Mouse (Mus musculus): ENCODE results near the gene Gm11992.

Gene Gm11992

DNA sequence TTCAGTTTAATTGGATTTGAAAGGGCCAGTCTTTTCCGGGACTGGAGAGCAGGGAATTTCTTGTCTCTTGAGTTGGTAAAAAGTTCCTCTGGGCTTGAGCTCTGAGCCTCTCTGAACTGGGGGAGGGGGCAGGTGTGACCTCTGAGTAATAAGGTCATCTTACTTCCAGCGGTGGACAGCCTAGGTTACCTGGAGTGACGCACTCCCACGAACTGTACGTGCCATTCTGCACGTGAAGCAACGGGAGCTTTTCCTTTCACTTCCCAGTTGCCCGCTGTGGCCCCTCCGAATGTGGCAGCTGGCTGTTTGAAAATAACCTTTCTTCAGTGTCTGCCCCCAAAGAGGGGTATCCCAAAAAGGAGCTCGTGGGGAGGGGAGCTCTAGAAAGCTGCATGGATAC, 67.7 kb downstream of the Gm11992 start:
- no peak for DNase-seq

DNA sequence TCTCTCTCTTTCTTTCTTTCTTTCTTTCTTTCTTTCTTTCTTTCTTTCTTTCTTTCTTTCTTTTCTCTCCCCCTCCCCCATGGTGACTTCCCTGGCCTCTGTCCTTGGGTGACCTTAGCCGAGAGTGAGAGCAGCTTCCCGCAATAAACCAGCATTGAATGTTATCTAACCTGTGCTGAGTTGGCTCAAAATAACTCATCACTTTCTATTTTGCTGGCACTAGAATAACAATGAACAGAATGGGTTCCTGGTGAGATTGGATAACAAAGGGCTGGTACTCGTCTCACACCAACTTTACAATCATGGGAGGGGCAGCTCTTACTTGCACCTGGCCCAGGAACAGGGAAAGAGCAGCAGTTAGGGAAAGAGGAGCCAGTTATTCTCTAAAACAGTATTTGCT, 68.5 kb downstream of the Gm11992 start:
- no peak for DNase-seq

DNA sequence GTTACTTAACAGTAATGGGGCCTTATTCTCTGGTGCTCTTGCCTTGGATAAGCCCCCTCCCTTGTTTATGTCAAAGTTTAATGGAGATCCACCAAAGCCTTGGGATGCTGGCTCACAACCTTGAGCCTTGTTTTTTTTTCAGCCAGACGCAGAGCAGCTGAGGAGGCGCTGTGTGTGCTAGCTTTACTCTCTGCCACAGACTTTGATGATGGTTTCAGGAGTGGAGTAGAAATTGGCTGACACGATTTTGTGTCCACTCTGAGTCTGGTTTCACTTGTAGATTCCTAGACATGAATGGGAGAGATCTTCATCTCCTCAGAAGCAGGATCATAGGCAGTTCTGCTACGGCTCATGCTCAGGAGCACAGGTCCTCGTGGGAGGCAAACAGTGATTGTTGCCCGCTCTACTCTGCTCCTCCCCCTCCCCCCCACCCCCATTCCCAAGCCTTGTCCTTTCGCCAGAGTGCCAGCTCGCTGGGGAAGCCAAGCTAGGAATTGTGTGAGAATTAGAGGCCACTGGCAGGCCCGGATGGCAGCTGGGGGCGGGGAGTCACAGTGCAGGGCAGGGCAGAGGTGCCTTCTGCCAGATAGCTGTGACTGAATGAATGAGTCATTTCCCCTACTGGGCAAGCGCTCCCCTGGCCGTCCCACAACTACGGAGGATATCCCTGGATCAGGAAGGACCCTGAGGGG, 69.1 kb downstream of the Gm11992 start:
- peak; percentile 75 to 84 for DNase-seq

DNA sequence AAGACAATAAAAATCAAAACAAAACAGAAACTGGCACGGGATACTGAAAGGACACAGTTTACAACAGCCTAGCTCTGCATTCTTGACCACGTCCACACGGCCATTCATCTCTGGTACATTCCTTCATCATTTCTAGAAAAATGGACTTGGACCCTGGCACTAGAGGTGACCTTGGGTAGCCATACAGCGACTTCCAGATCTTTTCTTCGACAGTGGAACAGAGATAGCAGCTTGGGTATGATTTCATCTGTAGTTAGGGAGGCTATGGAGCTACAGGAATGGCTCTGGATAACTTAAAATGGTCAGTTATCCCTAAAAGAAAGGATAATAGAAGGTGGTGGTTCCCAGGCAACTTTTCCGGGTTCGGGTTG, 69.6 kb downstream of the Gm11992 start, which contains the start of gene Upp1:
Gene Upp1 (plus strand): TSS at position 54 of the 371 bp plus-strand sequence.
- no peak for DNase-seq

DNA sequence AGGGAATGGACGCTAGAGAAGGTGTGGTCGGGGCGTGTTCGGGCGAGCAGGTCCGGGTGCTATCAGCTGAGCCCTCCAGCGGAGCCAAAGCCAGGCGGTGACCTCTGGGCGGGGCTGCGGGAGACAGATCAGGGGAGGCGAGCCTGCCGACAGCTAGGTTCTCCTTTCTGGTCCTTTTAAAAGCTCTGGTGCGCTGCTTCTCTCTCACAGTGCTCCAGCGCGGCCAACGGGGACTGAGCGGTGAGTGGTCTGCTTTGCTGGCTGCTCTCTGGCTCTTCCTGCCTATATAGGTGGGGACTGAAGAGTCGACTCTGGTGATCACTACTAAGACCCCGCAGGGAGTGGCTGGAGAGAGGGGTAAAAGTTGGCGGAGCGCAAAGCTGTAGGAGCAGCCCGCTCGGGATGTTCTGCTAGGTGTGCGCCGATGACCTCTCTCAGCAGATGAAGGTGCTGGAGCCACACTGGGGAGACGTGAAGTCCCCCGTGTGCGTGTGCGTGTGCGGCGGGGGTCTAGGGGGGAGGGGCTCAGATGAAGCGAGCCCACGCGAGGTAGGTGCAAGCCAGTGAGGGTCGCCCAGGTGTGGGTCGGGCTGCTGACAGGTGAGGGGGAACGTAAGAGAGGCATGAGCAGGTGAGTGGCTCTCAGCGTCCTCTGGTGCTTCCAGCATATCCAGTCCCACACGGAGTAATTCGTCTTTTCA, 70.2 kb downstream of the Gm11992 start:
- peak; percentile 50 to 54 for DNase-seq
